Mouse (Mus musculus): ENCODE measurements around the gene Vps11. TPM values are rescaled to one million over a fixed set of nuclear protein-coding genes. Genes with fewer than 3 reads are reported as not detected.

Vps11 gene
- polyA plus RNA-seq, 1 experiment: 34.1 TPM

- peak; percentile 94 for DNase-seq
- TF ChIP-seq POLR2A (IDR thresholded peaks at IDR 0.05; ENCODE audit: low read depth, low read length) (no peak), CTCF (conservative IDR thresholded peaks at IDR 0.05; ENCODE audit: insufficient read depth, insufficient read length, low read depth, low read length) (0 out of 2 replicates have a peak, but pooled peaks have one; percentile 0)
- peak overlapping the region; percentile 58 for H3K27ac ChIP-seq (ENCODE audit: insufficient read depth, low read depth, low read length)
- peak overlapping the region; percentile 12; the same call in 1 of the 2 replicates for H3K4me3 ChIP-seq (ENCODE audit: insufficient read depth, low read depth, low read length)
- H3K27me3 ChIP-seq (replicated peaks; ENCODE audit: control insufficient read depth, insufficient read depth, low read length): no peaks in the 10 kb centered on the region
- H3K36me3 ChIP-seq (ENCODE audit: control insufficient read depth, insufficient read depth, low read length): peaks cover 4% of the 10 kb centered on the region; the same call in 1 of the 2 replicates
- peaks cover 11% of the 10 kb centered on the region; the same call in 1 of the 2 replicates for H3K4me1 ChIP-seq (ENCODE audit: control insufficient read depth, insufficient read depth, low read length)
- WGBS: 35% methylated on average over 4 of the region's 4 CpGs
Observed at GRCm38 (mm10) chr9:44401081-44401480, 39.6 kb upstream of the Vps11 start.

- 65% methylated on average over 6 of the region's 6 CpGs for WGBS
- Histone ChIP-seq H3K27me3 (replicated peaks; ENCODE audit: control insufficient read depth, insufficient read depth, low read length) (no peaks in the 10 kb centered on the region), H3K4me3 (ENCODE audit: insufficient read depth, low read depth, low read length) (peak overlapping the region; percentile 78), H3K4me1 (ENCODE audit: control insufficient read depth, insufficient read depth, low read length) (peaks cover 12% of the 10 kb centered on the region; the same call in 1 of the 2 replicates), H3K27ac (ENCODE audit: insufficient read depth, low read depth, low read length) (peak overlapping the region; percentile 75), H3K36me3 (ENCODE audit: control insufficient read depth, insufficient read depth, low read length) (peaks cover 4% of the 10 kb centered on the region; the same call in 1 of the 2 replicates)
- peak; percentile 69 for DNase-seq
- TF ChIP-seq POLR2A (IDR thresholded peaks at IDR 0.05; ENCODE audit: low read depth, low read length): peak; percentile 58
- TF ChIP-seq CTCF (conservative IDR thresholded peaks at IDR 0.05; ENCODE audit: insufficient read depth, insufficient read length, low read depth, low read length): no peak
Observed at GRCm38 (mm10) chr9:44399795-44400114, 38.3 kb upstream of the Vps11 start.

- H3K4me1 ChIP-seq (ENCODE audit: control insufficient read depth, insufficient read depth, low read length): peaks cover 12% of the 10 kb centered on the region; the same call in 1 of the 2 replicates
- 59% methylated on average over 13 of the region's 13 CpGs for WGBS
- peak overlapping the region; percentile 75 for H3K27ac ChIP-seq (ENCODE audit: insufficient read depth, low read depth, low read length)
- TF ChIP-seq POLR2A (IDR thresholded peaks at IDR 0.05; ENCODE audit: low read depth, low read length): no peak
- peaks cover 4% of the 10 kb centered on the region; the same call in 1 of the 2 replicates for H3K36me3 ChIP-seq (ENCODE audit: control insufficient read depth, insufficient read depth, low read length)
- no peak for DNase-seq
- peak overlapping the region; percentile 78 for H3K4me3 ChIP-seq (ENCODE audit: insufficient read depth, low read depth, low read length)
- no peaks in the 10 kb centered on the region for H3K27me3 ChIP-seq (replicated peaks; ENCODE audit: control insufficient read depth, insufficient read depth, low read length)
Observed at GRCm38 (mm10) chr9:44399114-44399794, 37.8 kb upstream of the Vps11 start.

GRCm38 (mm10) chr9:44398551-44398950 lies 37.1 kb upstream of the Vps11 start:
- no peak for DNase-seq
- H3K36me3 ChIP-seq (ENCODE audit: control insufficient read depth, insufficient read depth, low read length): peaks cover 4% of the 10 kb centered on the region; the same call in 1 of the 2 replicates
- H3K27ac ChIP-seq (ENCODE audit: insufficient read depth, low read depth, low read length): peak overlapping the region; percentile 75
- H3K4me1 ChIP-seq (ENCODE audit: control insufficient read depth, insufficient read depth, low read length): peaks cover 12% of the 10 kb centered on the region; the same call in 1 of the 2 replicates
- H3K4me3 ChIP-seq (ENCODE audit: insufficient read depth, low read depth, low read length): peak overlapping the region; percentile 78
- no peak for TF ChIP-seq POLR2A (IDR thresholded peaks at IDR 0.05; ENCODE audit: low read depth, low read length)
- TF ChIP-seq CTCF (conservative IDR thresholded peaks at IDR 0.05; ENCODE audit: insufficient read depth, insufficient read length, low read depth, low read length): no peak
- WGBS: 42% methylated on average over 9 of the region's 9 CpGs
- no peaks in the 10 kb centered on the region for H3K27me3 ChIP-seq (replicated peaks; ENCODE audit: control insufficient read depth, insufficient read depth, low read length)

GRCm38 (mm10) chr9:44398087-44398486 lies 36.6 kb upstream of the Vps11 start:
- no peaks in the 10 kb centered on the region for H3K27me3 ChIP-seq (replicated peaks; ENCODE audit: control insufficient read depth, insufficient read depth, low read length)
- WGBS: 21% methylated on average over 4 of the region's 4 CpGs
- H3K4me1 ChIP-seq (ENCODE audit: control insufficient read depth, insufficient read depth, low read length): peaks cover 12% of the 10 kb centered on the region; the same call in 1 of the 2 replicates
- H3K27ac ChIP-seq (ENCODE audit: insufficient read depth, low read depth, low read length): peak overlapping the region; percentile 75
- H3K4me3 ChIP-seq (ENCODE audit: insufficient read depth, low read depth, low read length): peak overlapping the region; percentile 78
- TF ChIP-seq CTCF (conservative IDR thresholded peaks at IDR 0.05; ENCODE audit: insufficient read depth, insufficient read length, low read depth, low read length) (0 out of 2 replicates have a peak, but pooled peaks have one; percentile 5), POLR2A (IDR thresholded peaks at IDR 0.05; ENCODE audit: low read depth, low read length) (peak; percentile 77)
- H3K36me3 ChIP-seq (ENCODE audit: control insufficient read depth, insufficient read depth, low read length): peaks cover 4% of the 10 kb centered on the region; the same call in 1 of the 2 replicates
- DNase-seq: peak; percentile 93

- H3K4me1 ChIP-seq (ENCODE audit: control insufficient read depth, insufficient read depth, low read length): peaks cover 10% of the 10 kb centered on the region; the same call in 1 of the 2 replicates
- under 1% methylated on average over 43 of the region's 43 CpGs for WGBS
- DNase-seq: peak; percentile 99
- TF ChIP-seq POLR2A (IDR thresholded peaks at IDR 0.05; ENCODE audit: low read depth, low read length) (peak; percentile 80), CTCF (conservative IDR thresholded peaks at IDR 0.05; ENCODE audit: insufficient read depth, insufficient read length, low read depth, low read length) (no peak)
- H3K36me3 ChIP-seq (ENCODE audit: control insufficient read depth, insufficient read depth, low read length): peaks cover 4% of the 10 kb centered on the region; the same call in 1 of the 2 replicates
- H3K4me3 ChIP-seq (ENCODE audit: insufficient read depth, low read depth, low read length): peak within 1 kb of the TSS; percentile 83
- peak within 1 kb of the TSS; percentile 83 for H3K27ac ChIP-seq (ENCODE audit: insufficient read depth, low read depth, low read length)
- no peaks in the 10 kb centered on the region for H3K27me3 ChIP-seq (replicated peaks; ENCODE audit: control insufficient read depth, insufficient read depth, low read length)
Observed at GRCm38 (mm10) chr9:44396684-44397411, 35.4 kb upstream of the Vps11 start, which contains the start of gene Slc37a4. TSS of gene Slc37a4 (plus strand) at chr9:44396852.

GRCm38 (mm10) chr9:44391466-44391865 lies 30.0 kb upstream of the Vps11 start:
- H3K4me3 ChIP-seq (ENCODE audit: insufficient read depth, low read depth, low read length): no peak overlapping the region
- peak; percentile 78 for DNase-seq
- 17% methylated on average over 4 of the region's 4 CpGs for WGBS
- H3K36me3 ChIP-seq (ENCODE audit: control insufficient read depth, insufficient read depth, low read length): peaks cover 4% of the 10 kb centered on the region; the same call in 1 of the 2 replicates
- H3K27me3 ChIP-seq (replicated peaks; ENCODE audit: control insufficient read depth, insufficient read depth, low read length): no peaks in the 10 kb centered on the region
- TF ChIP-seq CTCF (conservative IDR thresholded peaks at IDR 0.05; ENCODE audit: insufficient read depth, insufficient read length, low read depth, low read length): peak; percentile 74
- no peak for TF ChIP-seq POLR2A (IDR thresholded peaks at IDR 0.05; ENCODE audit: low read depth, low read length)
- peaks cover 3% of the 10 kb centered on the region; the same call in 1 of the 2 replicates for H3K4me1 ChIP-seq (ENCODE audit: control insufficient read depth, insufficient read depth, low read length)
- H3K27ac ChIP-seq (ENCODE audit: insufficient read depth, low read depth, low read length): no peak overlapping the region

Measured in kidney, adult 2 months (tissue).